Mouse (Mus musculus) cortical plate, adult 2 months (tissue): ENCODE measurements around the gene Fgfr2.

ENCODE experiments used
- CTCF ChIP-seq: fragments of 200-500 bp; IDR thresholded peaks from 2 replicates; pipeline ENCODE4 v1.5.1; 2011; ENCODE audit warnings: mild to moderate bottlenecking, control low read depth, low read length; ENCODE audit not compliant: insufficient read depth; ENCODE audit errors: extremely low read depth
- POLR2A ChIP-seq: fragments of 200-500 bp; IDR thresholded peaks from 2 replicates; pipeline ENCODE4 v1.6.1; 2011; ENCODE audit warnings: mild to moderate bottlenecking, low read length, control low read depth; ENCODE audit not compliant: insufficient read depth; ENCODE audit errors: extremely low read depth

- no peak for TF ChIP-seq POLR2A
- peak; percentile 54 for TF ChIP-seq CTCF
Observed at GRCm38 (mm10) chr7:132884031-132884430, 239.1 kb downstream of the Fgfr2 start.
